Mouse (Mus musculus) layer of hippocampus, adult 2 months (tissue): ENCODE measurements around the gene Cks2. TPM values are rescaled to one million over a fixed set of nuclear protein-coding genes. Genes with fewer than 3 reads are reported as not detected.

Experiments used
- DNase-seq, 2 experiments: peaks; one replicate each; pipeline ENCODE4 v3.0.0; 2022; ENCODE audit warnings: low spot score in 2 of 2
- H3K27ac ChIP-seq: fragments of 200-600 bp; 2 replicates; pipeline ENCODE4 v1.8.1; 2022
- H3K4me3 ChIP-seq: fragments of 200-600 bp; 2 replicates; pipeline ENCODE4 v1.8.1; 2022; ENCODE audit warnings: mild to moderate bottlenecking
- CTCF ChIP-seq: fragments of 200-600 bp; conservative IDR thresholded peaks from 2 replicates; pipeline ENCODE4 v1.8.1; 2022; ENCODE audit warnings: antibody characterized with exemption, mild to moderate bottlenecking, moderate library complexity
- total RNA-seq, 2 experiments: library from RNA; stranded (reverse); gene quantifications; 2 replicates each; pipeline ENCODE4 v1.2.3; 2021

Gene Cks2
- total RNA-seq, 2 experiments from 2014 or later: 1.9 to 2.8 TPM

GRCm38 (mm10) chr13:51677041-51677440 is 32.0 kb downstream of the Cks2 start:
- no peak overlapping the region for H3K4me3 ChIP-seq
- TF ChIP-seq CTCF: no peak
- no peak for DNase-seq
- peak overlapping the region; percentile 50; the same call in 1 of the 2 replicates for H3K27ac ChIP-seq

- no peak for TF ChIP-seq CTCF
- H3K27ac ChIP-seq: peak overlapping the region; percentile 50; the same call in 1 of the 2 replicates
- DNase-seq: no peak
- no peak overlapping the region for H3K4me3 ChIP-seq
These were observed 32.7 kb downstream of the Cks2 start for GRCm38 (mm10) chr13:51677630-51678185.

GRCm38 (mm10) chr13:51678687-51679086 is 33.7 kb downstream of the Cks2 start:
- DNase-seq: no peak
- H3K27ac ChIP-seq: peak overlapping the region; percentile 58
- no peak for TF ChIP-seq CTCF
- no peak overlapping the region for H3K4me3 ChIP-seq

GRCm38 (mm10) chr13:51679332-51679731 is 34.3 kb downstream of the Cks2 start:
- no peak for TF ChIP-seq CTCF
- no peak for DNase-seq
- Histone ChIP-seq H3K4me3 (no peak overlapping the region), H3K27ac (no peak overlapping the region)

GRCm38 (mm10) chr13:51681076-51681475 is 36.0 kb downstream of the Cks2 start:
- DNase-seq: no peak
- Histone ChIP-seq H3K27ac (no peak overlapping the region), H3K4me3 (no peak overlapping the region)
- no peak for TF ChIP-seq CTCF

GRCm38 (mm10) chr13:51681634-51682033 is 36.6 kb downstream of the Cks2 start:
- no peak for TF ChIP-seq CTCF
- no peak for DNase-seq
- Histone ChIP-seq H3K27ac (no peak overlapping the region), H3K4me3 (no peak overlapping the region)

GRCm38 (mm10) chr13:51685290-51685966 is 40.4 kb downstream of the Cks2 start:
- Histone ChIP-seq H3K4me3 (no peak overlapping the region), H3K27ac (no peak overlapping the region)
- no peak for TF ChIP-seq CTCF
- DNase-seq: no peak

- DNase-seq: no peak
- no peak for TF ChIP-seq CTCF
- H3K27ac ChIP-seq: no peak overlapping the region
- no peak overlapping the region for H3K4me3 ChIP-seq
These were observed 41.9 kb downstream of the Cks2 start for GRCm38 (mm10) chr13:51686966-51687365.

GRCm38 (mm10) chr13:51688688-51689087 is 43.7 kb downstream of the Cks2 start:
- no peak overlapping the region for H3K4me3 ChIP-seq
- H3K27ac ChIP-seq: no peak overlapping the region
- no peak for TF ChIP-seq CTCF
- DNase-seq: no peak

- Histone ChIP-seq H3K27ac (no peak overlapping the region), H3K4me3 (no peak overlapping the region)
- TF ChIP-seq CTCF: no peak
- DNase-seq: no peak
These were observed 51.4 kb downstream of the Cks2 start for GRCm38 (mm10) chr13:51696481-51696880.

GRCm38 (mm10) chr13:51697455-51697854 is 52.4 kb downstream of the Cks2 start:
- no peak overlapping the region for H3K4me3 ChIP-seq
- H3K27ac ChIP-seq: no peak overlapping the region
- DNase-seq: no peak
- TF ChIP-seq CTCF: no peak

GRCm38 (mm10) chr13:51697897-51698296 is 52.9 kb downstream of the Cks2 start:
- Histone ChIP-seq H3K4me3 (no peak overlapping the region), H3K27ac (no peak overlapping the region)
- DNase-seq: no peak
- no peak for TF ChIP-seq CTCF

GRCm38 (mm10) chr13:51698318-51698717 is 53.3 kb downstream of the Cks2 start:
- DNase-seq: no peak
- no peak for TF ChIP-seq CTCF
- Histone ChIP-seq H3K27ac (no peak overlapping the region), H3K4me3 (no peak overlapping the region)

Other genes starting within 250 kb of the Cks2 start
- 1 to 10 TPM; 5.2 to 5.4 TPM for gene S1pr3, start 236.6 kb upstream of the Cks2 start, total RNA-seq
- 100 to 1,000 TPM; 120 to 127 TPM for gene Shc3, start 75.8 kb upstream of the Cks2 start, total RNA-seq
- 10 to 100 TPM; 22.5 to 22.9 TPM for gene Secisbp2, start 6.5 kb downstream of the Cks2 start, total RNA-seq
- gene Sema4d, start 148.5 kb downstream of the Cks2 start, total RNA-seq: 10 to 100 TPM; 76.3 to 83.9 TPM
- gene Gadd45g, start 201.4 kb downstream of the Cks2 start, total RNA-seq: 10 to 100 TPM; 14.8 to 22.7 TPM